Mouse (Mus musculus) 416B (cell line): ENCODE measurements around the gene Pik3r1.

Source experiments
- DNase-seq: peaks from one replicate; pipeline ENCODE4 v3.0.0; 2011; ENCODE audit warnings: low read depth

The Pik3r1 gene

DNA sequence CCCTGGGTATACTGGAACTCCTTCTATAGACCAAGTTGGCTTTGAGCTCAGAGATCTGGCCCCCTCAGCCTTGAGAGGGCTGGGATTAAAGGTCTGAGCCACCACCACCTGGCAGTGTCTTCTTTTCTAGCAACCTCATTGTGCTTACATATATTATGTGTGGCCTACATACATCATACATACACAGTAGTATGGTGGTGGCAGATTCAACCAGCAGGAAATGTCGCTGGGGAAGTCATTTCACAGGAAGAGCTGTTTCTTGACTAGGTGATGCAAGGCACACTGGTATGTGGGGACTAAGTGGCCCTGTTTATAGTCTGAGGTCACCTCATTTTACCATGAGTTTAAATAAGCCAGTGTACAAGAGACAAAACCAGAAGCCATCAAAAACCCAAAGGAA, 87.9 kb downstream of the Pik3r1 start:
- peak; percentile 50 for DNase-seq

DNA sequence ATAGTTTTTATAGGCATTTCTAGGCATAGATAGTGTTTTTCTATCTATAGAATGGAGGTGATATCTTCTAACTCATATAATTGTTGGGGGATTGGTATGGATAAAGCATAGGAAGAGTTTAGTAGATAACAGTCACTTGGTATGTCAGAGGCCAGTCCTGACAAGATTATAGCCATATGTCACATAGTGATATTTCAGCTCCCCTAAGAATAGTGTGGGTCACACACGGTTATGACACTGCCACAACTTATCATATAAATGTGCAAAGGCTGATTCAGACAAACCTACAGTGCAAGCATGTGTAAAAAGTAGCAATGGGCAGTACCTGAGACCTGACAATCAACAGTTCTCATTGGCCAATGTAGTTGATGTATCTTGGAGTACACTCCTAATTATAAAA, 89.0 kb downstream of the Pik3r1 start:
- DNase-seq, result no peak

DNA sequence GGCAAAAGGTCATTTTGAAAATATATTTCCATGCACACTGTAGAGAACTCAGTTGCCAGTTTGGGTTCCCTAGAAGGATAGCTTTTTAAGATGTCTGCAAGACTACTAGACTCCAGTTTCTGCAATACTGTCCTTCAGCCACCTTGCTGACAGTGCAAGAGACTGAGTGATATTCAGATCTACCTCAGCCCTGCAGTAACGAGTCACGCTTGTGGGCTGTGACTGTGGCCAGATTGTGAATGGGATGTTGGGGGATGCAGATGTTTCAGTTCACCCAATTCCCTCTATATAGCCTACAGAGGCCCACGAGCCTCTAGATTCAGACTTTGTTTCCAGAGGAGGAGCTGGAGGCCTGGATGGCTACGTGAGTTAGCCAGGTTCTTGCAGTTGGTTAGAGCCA, 90.0 kb downstream of the Pik3r1 start:
- DNase-seq, result peak; percentile 52

DNA sequence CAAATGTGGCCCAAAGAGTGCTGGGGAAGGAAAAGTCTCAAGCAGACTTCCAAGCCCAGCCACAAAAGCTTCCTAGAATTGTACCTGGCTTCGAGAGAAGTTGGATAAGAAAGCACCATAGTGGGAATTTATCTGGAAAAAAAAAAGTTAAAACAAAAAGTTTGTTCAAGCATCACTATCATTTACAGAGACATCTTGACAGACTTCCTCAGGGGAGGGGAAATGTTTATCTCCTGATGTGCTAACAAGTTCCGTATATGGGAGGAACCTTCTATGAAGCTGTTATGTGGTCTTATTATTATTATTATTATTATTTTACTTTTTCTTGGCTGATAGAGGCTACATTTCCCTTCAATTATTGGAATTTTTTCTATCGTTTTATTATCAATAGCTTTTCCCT, 94.1 kb downstream of the Pik3r1 start:
- no peak for DNase-seq

DNA sequence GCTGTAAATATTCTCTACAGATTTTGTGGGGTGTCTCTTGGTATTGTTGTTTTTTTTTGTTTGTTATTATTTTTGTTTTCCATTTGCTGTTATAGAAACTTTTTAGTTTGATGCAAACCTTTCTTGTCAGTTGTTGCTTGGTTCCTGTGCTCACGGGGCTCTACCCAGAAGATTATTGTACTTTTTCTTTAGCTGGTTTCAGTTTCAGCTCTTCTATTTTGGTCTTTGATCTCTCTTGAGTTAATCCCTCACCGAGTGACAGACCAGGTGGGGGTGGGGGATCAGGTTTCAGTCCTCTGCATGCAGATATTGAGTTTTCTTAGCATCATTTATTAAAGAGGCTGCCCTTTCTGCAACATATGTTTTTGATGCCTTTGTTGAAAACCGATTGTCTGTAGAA, 99.2 kb downstream of the Pik3r1 start:
- no peak for DNase-seq

DNA sequence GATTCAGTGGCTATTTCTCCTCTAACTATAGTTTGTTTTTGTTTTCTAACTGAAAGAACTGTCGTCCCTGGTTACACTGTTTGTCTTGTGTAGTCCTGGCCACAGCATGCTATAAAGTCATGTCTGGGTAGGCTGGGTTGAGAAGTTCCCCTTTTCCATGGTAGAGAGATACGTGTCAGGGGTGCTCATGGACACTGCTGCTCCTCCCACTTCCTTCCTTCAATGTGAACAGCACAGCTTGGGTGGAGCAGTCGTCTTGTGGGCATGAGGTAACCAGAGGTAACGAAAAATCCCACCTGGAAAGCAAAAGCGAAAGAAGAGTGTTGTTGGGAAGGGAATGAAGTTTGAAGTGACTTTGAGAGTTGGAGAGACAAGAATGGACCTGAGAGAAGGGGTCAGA, 104.0 kb downstream of the Pik3r1 start:
- peak; percentile 86 for DNase-seq

DNA sequence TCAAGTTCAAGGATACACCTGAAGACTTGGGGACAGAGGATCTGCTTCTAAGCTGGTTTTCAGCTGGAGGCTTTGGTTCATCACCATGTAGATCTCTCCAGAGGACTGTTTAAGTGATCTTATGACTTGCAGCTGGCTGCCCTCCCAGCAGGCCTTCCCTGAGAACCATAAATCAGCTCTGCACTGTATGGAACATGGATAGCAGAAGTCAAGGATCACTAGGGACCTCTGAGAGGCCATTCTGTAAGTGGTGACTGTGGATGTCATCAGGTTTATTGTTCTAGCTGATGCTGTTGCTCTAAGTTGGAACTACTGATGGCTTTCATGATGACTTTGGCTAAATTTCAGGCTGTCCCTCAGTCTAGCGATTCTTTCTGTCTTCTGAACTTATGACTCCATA, 105.1 kb downstream of the Pik3r1 start:
- DNase-seq, result no peak

DNA sequence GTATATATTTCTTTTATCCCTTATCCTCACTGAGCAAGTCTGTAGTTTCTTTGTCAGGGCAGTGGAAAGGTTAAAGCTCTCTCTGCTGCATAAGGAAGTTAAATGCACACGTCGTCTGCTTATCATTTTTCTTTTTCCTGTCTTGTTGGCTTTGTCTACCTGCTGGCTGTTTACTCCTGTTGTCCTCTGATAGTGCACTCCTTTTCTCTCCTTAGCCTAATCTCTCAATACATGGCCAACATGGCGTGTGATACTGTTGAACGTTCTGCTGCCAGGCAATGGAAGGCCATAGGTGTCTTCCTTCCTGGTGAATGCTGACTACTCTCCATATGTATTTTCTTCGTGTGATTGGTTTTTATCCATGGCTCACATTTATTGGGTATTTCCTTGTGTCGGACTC, 106.5 kb downstream of the Pik3r1 start:
- DNase-seq, result no peak

DNA sequence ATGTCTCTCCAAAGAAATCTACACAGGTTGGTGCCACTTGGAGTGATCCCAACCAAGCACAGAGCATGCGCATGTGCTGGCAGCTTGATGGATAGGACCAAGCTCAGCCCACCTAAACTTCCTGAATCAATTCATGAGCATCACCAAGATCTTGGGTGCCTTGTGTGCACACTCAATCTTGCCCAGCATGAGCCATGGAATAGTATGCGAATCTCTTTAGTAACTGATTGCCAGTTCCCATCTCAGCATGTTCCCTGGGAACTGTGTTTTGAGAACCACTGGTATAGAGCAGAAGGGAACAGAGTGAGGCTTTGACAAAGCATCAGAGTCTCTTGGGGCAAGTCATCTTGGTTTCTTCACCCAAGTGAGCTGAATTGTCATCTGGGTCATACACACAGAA, 107.8 kb downstream of the Pik3r1 start:
- DNase-seq, result no peak

DNA sequence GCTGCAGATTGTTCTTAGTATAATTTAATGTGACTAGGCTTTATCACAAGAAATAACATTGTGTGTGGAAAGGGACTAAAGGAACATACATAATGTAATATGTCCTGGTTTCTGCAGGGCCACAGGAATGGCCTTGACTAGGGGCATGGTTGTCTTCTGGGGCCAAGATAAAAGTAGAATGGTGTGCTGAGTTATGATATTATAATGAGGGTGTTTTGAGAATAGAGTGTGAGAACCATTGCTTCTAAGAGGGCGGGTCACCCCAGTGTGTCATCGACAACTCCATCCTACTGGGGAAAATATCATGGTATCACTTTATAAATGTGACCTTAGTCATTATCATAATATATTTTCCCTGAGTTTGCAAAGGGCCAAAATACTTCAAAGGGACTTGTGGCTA, 115.9 kb downstream of the Pik3r1 start:
- DNase-seq, result no peak

DNA sequence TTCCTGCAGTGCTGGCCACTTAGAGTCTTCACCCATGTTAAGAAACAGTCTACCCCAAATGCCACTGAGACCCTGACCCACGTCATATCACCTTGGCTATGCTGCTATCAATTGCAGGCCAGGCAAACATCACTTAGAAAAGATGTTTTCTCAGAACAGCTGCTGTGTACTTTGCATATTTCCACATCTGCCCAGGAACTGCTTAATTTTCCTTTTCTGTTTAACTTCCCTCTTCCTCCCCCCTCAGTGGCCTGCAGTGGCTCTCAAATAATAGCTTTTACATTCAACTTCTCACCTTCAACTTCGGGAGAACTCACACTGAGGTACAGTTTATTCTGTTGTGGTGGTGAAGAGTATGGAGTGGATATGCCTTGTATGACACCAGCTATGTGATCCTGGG, 126.4 kb downstream of the Pik3r1 start:
- DNase-seq, result no peak

DNA sequence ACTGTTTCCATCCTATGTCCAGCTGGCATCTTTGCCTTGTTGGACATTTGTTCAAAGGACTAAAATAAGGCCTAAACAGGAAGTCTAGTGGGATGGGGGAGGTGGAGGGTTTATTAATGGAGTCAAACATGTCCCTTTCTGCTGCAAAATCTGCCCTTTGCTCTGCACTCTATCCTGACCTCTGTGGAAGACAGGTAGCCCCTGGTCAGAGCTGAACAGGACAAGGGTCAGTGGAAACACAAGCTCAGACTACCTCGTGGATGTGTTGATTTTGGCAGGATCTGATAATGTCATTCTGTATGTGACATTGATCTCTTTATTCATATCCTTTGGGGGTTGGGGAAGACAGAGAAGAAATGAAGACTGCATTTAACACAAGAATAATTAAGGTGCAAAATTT, 132.2 kb downstream of the Pik3r1 start:
- no peak for DNase-seq

DNA sequence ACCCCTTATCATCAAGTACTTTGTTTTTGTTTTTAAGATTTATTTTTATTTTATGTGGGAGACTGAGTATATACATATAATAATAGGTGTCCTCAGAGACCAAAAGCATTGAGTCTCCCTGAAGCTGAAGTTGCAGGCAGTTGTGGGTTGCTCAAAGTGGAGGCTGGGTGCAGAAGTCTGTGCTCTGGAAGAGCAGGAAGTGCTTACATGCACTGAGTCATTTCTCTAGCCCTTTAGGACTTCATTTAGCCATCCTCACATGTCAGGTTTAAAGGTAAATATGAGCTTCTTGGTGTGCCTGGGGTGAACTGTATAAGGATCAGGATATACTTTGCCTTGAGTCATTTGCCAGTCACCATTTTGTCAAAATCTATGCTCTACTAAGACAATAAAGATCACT, 133.6 kb downstream of the Pik3r1 start:
- peak; percentile 54 for DNase-seq

DNA sequence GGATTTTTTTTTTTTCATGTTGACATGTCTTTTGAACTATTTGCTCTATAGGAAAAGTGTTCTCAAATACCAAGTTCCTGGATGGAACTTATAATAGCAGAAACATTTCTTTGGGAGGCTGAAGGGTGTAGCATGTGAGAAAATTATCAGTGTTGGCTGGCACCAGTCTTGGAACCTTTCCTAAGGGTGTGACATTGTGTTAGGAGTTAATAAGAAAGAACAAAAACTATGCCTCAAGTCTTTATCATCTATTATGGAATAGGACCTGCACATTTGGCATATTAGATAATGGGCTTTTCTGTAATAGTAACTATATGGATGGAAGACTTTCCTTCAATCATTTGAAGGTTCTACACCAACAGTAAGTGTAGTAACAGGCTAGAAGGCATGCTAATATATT, 134.4 kb downstream of the Pik3r1 start:
- DNase-seq, result no peak

DNA sequence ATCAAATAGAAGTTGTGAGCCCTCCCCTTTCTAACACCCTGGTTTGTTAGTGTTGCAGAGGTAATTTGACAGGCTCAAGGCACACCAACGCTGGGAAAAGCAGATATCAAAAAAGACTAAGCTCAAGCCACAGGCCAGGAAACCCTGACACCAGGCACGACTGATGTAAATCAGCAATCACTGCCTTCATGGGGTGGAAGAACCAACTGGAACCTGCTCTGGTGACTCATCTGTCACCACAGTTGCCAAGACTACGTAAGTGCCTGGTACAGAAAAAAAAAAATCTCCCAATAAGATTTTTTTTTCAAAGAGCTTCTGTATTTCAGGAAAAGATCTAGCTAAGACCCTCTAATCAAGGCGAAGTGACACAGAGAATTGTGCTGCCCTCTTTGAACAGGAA, 135.2 kb downstream of the Pik3r1 start:
- peak; percentile 96 for DNase-seq

DNA sequence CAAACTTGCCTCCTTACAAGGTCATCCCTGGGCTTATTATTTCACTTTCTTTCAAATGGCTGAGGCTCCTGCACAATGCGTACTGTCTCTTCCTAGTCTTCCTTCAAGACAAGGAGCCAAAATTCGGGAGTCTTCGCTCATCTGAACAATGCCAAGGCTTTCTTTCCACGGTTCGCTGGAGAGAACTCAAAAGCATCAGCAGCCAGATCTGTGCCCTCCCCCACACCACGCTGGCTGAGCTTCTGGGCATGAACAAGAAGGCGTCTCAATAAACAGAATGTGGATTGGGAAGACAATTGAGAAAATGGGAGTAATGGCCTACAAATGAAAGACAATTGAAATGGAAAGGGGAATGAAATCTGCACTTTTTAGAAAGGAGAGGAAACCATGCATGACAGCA, 136.5 kb downstream of the Pik3r1 start:
- DNase-seq, result no peak
